Mouse (Mus musculus) kidney, postnatal 0 days (tissue): ENCODE data around the gene Macrod1. TPM values are rescaled to one million over a fixed set of nuclear protein-coding genes. Genes with fewer than 3 reads are reported as not detected.

Source experiments
- ATAC-seq: fragments of 200-750 bp; cut with Nextera tagmentation; replicated peaks from 2 replicates; pipeline ENCODE4 v1.8.0; 2017; ENCODE audit warnings: low read depth, moderate number of reproducible peaks, moderate TSS enrichment, moderate library complexity; ENCODE audit not compliant: low FRiP score
- DNase-seq: peaks from one replicate; pipeline ENCODE4 v3.0.0-alpha.2; 2016; ENCODE audit warnings: low spot score
- H3K27ac ChIP-seq: fragments of 300-500 bp; sonication (generic); 2 replicates; pipeline ENCODE4 v1.5.1; 2014; ENCODE audit warnings: mild to moderate bottlenecking
- H3K27me3 ChIP-seq: fragments of 300-500 bp; sonication (generic); 2 replicates; pipeline ENCODE4 v1.6.1; 2014; ENCODE audit warnings: low read length, mixed read lengths; ENCODE audit not compliant: insufficient read depth
- H3K36me3 ChIP-seq: fragments of 300-500 bp; sonication (generic); 2 replicates; pipeline ENCODE4 v1.6.1; 2014; ENCODE audit warnings: low read length, mixed read lengths; ENCODE audit not compliant: insufficient read depth
- H3K4me1 ChIP-seq: fragments of 300-500 bp; sonication (generic); replicated peaks from 2 replicates; pipeline ENCODE4 v1.6.1; 2014; ENCODE audit warnings: antibody characterized with exemption, low read length, mixed read lengths; ENCODE audit not compliant: insufficient read depth
- H3K4me2 ChIP-seq: fragments of 300-500 bp; sonication (generic); 2 replicates; pipeline ENCODE4 v1.6.1; 2014; ENCODE audit warnings: mild to moderate bottlenecking, low read length, moderate library complexity, mixed read lengths
- H3K4me3 ChIP-seq: fragments of 300-500 bp; sonication (generic); replicated peaks from 2 replicates; pipeline ENCODE4 v1.5.1; 2014; ENCODE audit warnings: low read depth, low read length
- H3K9ac ChIP-seq: fragments of 300-500 bp; sonication (generic); 2 replicates; pipeline ENCODE4 v1.6.1; 2014; ENCODE audit warnings: low read depth, low read length
- H3K9me3 ChIP-seq: fragments of 300-500 bp; sonication (generic); replicated peaks from 2 replicates; pipeline ENCODE4 v1.6.1; 2016; ENCODE audit warnings: low read length, inconsistent platforms, mixed read lengths
- CTCF ChIP-seq: IDR thresholded peaks from 2 replicates; pipeline ENCODE4 v1.5.1; 2016; ENCODE audit warnings: antibody characterized with exemption, low read depth, mild to moderate bottlenecking, moderate library complexity
- WGBS: fragments of 180-500 bp; shearing (Covaris S2); extraction: QIAGEN DNeasy Blood & Tissue Kit; methylation state at CpG from one replicate; pipeline ENCODE4 v1.1.7; 2014; 5-methylcytosine and 5-hydroxymethylcytosine counted together
- polyA plus RNA-seq: library from polyadenylated mRNA; unstranded; fragments of >200 nt; fragmentation: Nextera tagmentation; extraction: Ambion mirVana; gene quantifications from 2 replicates; pipeline ENCODE4 v1.2.1, GENCODE M21; 2015

Macrod1 gene
- polyA plus RNA-seq, 1 experiment from 2014 or later: 35.5 TPM

DNA sequence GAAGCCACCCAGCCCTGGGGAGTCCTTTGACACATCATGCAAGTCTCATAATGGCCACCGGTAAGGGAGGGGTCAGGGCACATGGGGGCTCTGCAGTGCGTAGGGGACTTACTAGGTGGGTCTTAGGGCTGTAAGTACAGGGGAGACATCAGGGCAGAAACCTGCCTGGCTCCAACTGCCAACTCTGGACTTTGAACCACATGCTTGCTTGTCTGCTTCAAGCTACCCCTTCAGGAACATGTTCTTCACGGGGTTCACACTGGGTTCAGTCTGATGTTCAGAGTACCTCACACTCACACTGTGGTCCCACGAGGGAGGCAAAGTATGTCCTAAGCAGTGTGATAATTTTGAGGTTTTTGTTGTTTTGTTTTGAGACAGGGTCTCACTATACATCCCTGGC, 82.7 kb downstream of the Macrod1 start:
- Histone ChIP-seq H3K27ac (no peak overlapping the region), H3K9ac (no peak overlapping the region), H3K4me2 (no peak overlapping the region), H3K36me3 (no peaks in the 10 kb centered on the region), H3K4me3 (no peak overlapping the region), H3K4me1 (peaks cover 47% of the 10 kb centered on the region), H3K27me3 (peaks cover 9% of the 10 kb centered on the region; the same call in 1 of the 2 replicates), H3K9me3 (no peaks in the 10 kb centered on the region)
- TF ChIP-seq CTCF: no peak
- 51% methylated on average over 4 of the region's 4 CpGs for WGBS
- no peak for DNase-seq
- no peak for ATAC-seq

DNA sequence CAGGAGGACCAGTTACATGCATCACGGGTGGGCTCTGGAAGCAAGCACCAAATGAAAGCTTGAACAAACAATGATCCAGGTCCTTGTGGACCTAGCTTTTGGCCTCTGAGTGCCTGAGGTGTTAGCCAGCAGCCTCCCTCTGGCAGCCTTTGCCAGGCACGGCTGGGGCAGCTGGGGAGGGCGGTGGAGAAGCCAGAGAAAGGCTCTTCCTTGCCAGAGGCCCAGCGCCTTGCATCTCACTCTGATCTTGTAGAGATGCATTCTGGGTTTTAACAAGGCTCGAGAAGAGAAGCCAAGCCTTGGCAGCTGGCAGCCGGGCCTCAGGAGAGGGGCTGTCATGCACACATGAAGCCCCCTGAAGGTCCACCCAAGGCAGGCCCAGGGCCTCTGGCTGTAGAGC, 83.8 kb downstream of the Macrod1 start:
- Histone ChIP-seq H3K4me3 (no peak overlapping the region), H3K9me3 (no peaks in the 10 kb centered on the region), H3K27me3 (peaks cover 16% of the 10 kb centered on the region), H3K27ac (no peak overlapping the region), H3K4me1 (peaks cover 38% of the 10 kb centered on the region), H3K36me3 (no peaks in the 10 kb centered on the region), H3K9ac (no peak overlapping the region), H3K4me2 (no peak overlapping the region)
- no peak for ATAC-seq
- no peak for TF ChIP-seq CTCF
- DNase-seq: no peak
- WGBS: 79% methylated on average over 6 of the region's 6 CpGs

DNA sequence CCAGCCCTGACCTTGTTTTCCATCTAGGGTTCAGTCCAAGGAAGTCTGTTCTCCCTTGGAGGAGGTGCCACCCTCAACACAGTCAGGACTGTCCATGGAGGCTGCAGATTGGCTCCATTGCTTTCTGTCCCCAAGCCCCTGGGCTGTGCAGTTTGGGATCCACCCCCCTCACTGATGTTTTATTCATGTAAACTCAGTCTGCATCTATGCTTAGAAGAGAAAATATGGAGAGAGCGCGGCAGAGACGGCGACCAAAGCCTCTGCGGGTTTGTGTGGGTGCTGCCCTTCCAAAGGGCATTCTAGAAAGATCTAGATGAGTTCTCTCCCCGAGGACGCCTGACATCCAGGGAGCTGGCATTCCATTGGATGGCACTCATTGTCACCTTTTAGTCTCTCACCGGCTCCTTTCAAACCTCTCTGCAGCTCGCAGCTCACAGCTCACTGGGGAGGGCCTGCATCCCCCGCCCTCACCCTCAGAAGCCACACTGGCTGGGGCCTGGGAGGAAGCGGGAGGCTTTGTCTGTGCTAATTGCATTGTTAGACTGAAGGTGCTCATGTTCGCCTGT, 84.3 kb downstream of the Macrod1 start:
- no peaks in the 10 kb centered on the region for H3K9me3 ChIP-seq
- DNase-seq (no peak), ATAC-seq (no peak)
- no peak overlapping the region for H3K4me3 ChIP-seq
- H3K27me3 ChIP-seq: peaks cover 21% of the 10 kb centered on the region
- TF ChIP-seq CTCF: no peak
- H3K4me1 ChIP-seq: peaks cover 34% of the 10 kb centered on the region
- 64% methylated on average over 12 of the region's 12 CpGs for WGBS
- H3K4me2 ChIP-seq: no peak overlapping the region
- H3K9ac ChIP-seq: no peak overlapping the region
- no peaks in the 10 kb centered on the region for H3K36me3 ChIP-seq
- H3K27ac ChIP-seq: no peak overlapping the region

DNA sequence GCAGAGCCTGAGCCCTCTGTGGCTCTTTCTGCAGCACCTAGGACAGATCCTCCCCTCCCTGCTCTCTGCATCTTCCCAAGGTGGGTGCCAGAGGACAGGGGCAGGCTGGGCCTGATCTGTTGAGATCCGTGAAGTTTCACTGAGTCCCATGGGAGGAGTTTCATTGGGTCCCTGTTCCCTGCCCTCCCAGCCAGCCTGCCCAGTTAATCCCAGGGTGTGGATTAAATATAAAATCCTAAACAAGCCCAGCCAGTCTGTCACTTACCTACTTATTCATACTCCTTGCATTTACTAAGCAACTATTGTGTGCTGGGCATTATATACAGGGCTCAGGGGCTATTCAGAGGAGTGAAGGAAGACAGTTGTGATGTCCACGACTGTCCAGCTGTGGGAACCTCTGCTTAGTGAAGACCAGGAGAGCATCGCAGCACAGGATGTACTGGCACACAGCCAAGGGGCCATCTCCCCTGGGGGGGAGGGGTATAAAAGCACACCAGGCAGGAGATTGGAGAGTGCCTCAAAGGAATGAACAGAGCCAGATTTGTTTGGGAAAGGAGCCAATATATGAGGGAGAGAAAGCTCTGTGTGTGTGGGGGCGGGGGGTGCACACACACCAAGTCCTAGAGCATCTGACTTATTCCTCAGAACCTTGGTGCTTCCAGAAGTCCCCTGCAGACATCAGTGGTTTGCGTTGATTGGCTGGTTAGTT, 85.8 kb downstream of the Macrod1 start:
- peak; percentile 19 for DNase-seq
- Histone ChIP-seq H3K9ac (no peak overlapping the region), H3K4me2 (no peak overlapping the region), H3K9me3 (no peaks in the 10 kb centered on the region), H3K4me3 (no peak overlapping the region), H3K4me1 (peaks cover 28% of the 10 kb centered on the region), H3K27me3 (peaks cover 22% of the 10 kb centered on the region), H3K27ac (no peak overlapping the region), H3K36me3 (no peaks in the 10 kb centered on the region)
- no peak for TF ChIP-seq CTCF
- ATAC-seq: no peak
- 52% methylated on average over 5 of the region's 5 CpGs for WGBS

DNA sequence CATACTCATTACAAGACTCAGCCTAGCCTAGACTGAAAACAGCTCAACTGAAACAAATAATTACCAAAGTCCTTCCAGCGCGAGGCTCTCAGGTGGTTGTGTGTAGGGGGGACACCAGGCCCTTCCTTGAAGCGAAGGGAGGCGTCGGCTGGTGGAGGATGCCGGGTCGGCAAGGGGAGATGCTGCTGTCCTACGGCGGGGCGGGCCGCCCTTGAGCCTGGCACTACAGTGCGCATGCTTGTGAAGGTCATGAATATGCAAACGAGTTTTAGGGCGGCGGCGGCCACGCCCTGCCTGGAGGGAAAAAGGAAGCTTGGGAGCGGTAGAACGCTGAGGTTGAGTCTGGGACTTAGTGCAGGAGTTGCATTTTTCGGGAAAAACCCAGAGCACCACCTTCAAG, 87.2 kb downstream of the Macrod1 start:
- peak; percentile 71 for ATAC-seq
- peak; percentile 87 for DNase-seq
- H3K4me3 ChIP-seq: peak overlapping the region; percentile 24; the same call in 1 of the 2 replicates
- no peak for TF ChIP-seq CTCF
- no peaks in the 10 kb centered on the region for H3K9me3 ChIP-seq
- H3K36me3 ChIP-seq: no peaks in the 10 kb centered on the region
- H3K4me2 ChIP-seq: peak overlapping the region; percentile 61
- WGBS: under 1% methylated on average over 20 of the region's 20 CpGs
- H3K27me3 ChIP-seq: peaks cover 18% of the 10 kb centered on the region
- peaks cover 22% of the 10 kb centered on the region for H3K4me1 ChIP-seq
- H3K9ac ChIP-seq: peak overlapping the region; percentile 36; the same call in 1 of the 2 replicates
- H3K27ac ChIP-seq: no peak overlapping the region

DNA sequence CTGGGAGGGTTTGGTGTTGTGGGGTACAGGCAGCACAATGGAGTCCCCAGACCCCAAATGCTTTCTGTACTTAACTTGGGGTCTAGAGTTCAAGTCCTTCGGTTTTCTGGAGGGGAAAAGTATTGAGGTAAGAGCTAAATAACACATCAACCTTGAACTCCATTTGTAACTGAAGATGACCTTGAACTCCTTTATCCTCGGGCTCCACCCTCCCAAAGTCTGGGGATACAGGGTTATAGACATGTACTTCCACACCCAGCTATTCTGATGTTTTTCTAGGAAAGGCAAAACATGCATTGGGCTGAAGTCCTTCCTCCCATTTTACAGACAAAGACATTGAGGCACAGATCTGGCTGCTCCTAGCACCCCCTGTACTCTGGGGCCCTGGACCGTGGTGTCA, 87.8 kb downstream of the Macrod1 start:
- Histone ChIP-seq H3K36me3 (no peaks in the 10 kb centered on the region), H3K4me1 (peaks cover 26% of the 10 kb centered on the region), H3K9me3 (no peaks in the 10 kb centered on the region), H3K27ac (no peak overlapping the region), H3K9ac (no peak overlapping the region), H3K4me3 (no peak overlapping the region), H3K27me3 (peaks cover 17% of the 10 kb centered on the region), H3K4me2 (peak overlapping the region; percentile 61; the same call in 1 of the 2 replicates)
- 69% methylated on average over 3 of the region's 3 CpGs for WGBS
- TF ChIP-seq CTCF: no peak
- DNase-seq: no peak
- no peak for ATAC-seq
